Comparison of ENCODE assay signal across 7 mouse cellular contexts in genomic region chr10:51677548-51678250, GRCm38 (mm10). TPM values are rescaled to one million over a fixed set of nuclear protein-coding genes. Genes with fewer than 3 reads are reported as not detected.
DNase-seq lines count a peak whose midpoint lies in the region; ATAC-seq and TF ChIP-seq lines count a peak whose summit lies in the region.

Gene Rfx6 (plus strand): TSS chr10:51677756.

- no peak for TF ChIP-seq POLR2A in lung, adult 2 months (IDR thresholded peaks at IDR 0.05; ENCODE audit: borderline replicate concordance, extremely low read depth, low read depth, low read length)

- ATAC-seq in embryonic facial prominence, embryonic 12.5 days (ENCODE audit: insufficient number of reproducible peaks, insufficient read depth, low FRiP score, low TSS enrichment) = 0 out of 2 replicates have a peak, but pooled peaks have one; percentile 60
- ATAC-seq in intestine, embryonic 16.5 days = peak; percentile 90
- ATAC-seq in lung, postnatal 0 days = peak; percentile 62
- ATAC-seq in stomach, embryonic 14.5 days (ENCODE audit: insufficient number of reproducible peaks, insufficient read depth, low FRiP score, low read depth) = peak; percentile 87

- H3K9me3 ChIP-seq in embryonic facial prominence, embryonic 12.5 days = no peaks in the 10 kb centered on the region
- no peaks in the 10 kb centered on the region for H3K9me3 ChIP-seq in intestine, embryonic 16.5 days (ENCODE audit: control insufficient read depth, low read length)
- no peaks in the 10 kb centered on the region for H3K9me3 ChIP-seq in lung, postnatal 0 days (ENCODE audit: low read length)
- no peaks in the 10 kb centered on the region for H3K9me3 ChIP-seq in stomach, embryonic 14.5 days (ENCODE audit: control insufficient read depth, low read depth, low read length)

- H3K4me3 ChIP-seq in lung, adult 2 months (replicated peaks; ENCODE audit: extremely low read depth, low read depth, low read length) = no peak within 1 kb of the TSS
- H3K4me3 ChIP-seq in embryonic facial prominence, embryonic 12.5 days = peak within 1 kb of the TSS; percentile 43
- peak within 1 kb of the TSS; percentile 54 for H3K4me3 ChIP-seq in intestine, embryonic 16.5 days (ENCODE audit: low read length)
- peak within 1 kb of the TSS; percentile 25 for H3K4me3 ChIP-seq in lung, postnatal 0 days (ENCODE audit: low read depth, low read length)
- peak within 1 kb of the TSS; percentile 43 for H3K4me3 ChIP-seq in stomach, embryonic 14.5 days (ENCODE audit: low read depth, low read length)

- H3K4me2 ChIP-seq in embryonic facial prominence, embryonic 12.5 days (replicated peaks) = peak within 1 kb of the TSS; percentile 84
- peak within 1 kb of the TSS; percentile 92 for H3K4me2 ChIP-seq in intestine, embryonic 16.5 days (ENCODE audit: low read depth, low read length)
- H3K4me2 ChIP-seq in lung, postnatal 0 days (replicated peaks; ENCODE audit: low read depth, low read length) = peak within 1 kb of the TSS; percentile 61
- peak within 1 kb of the TSS; percentile 72 for H3K4me2 ChIP-seq in stomach, embryonic 14.5 days (replicated peaks; ENCODE audit: low read depth, low read length)

- peak; percentile 3 for DNase-seq in lung, adult 2 months
- no peak for DNase-seq in lung, postnatal 25 days (ENCODE audit: low spot score)
- DNase-seq in lung, postnatal 0 days (ENCODE audit: low spot score) = peak; percentile 28
- no peak for DNase-seq in B cell, adult 2 months

- no peaks in the 10 kb centered on the region for H3K4me1 ChIP-seq in lung, adult 2 months (ENCODE audit: control insufficient read depth, insufficient read depth, low read length)
- H3K4me1 ChIP-seq in embryonic facial prominence, embryonic 12.5 days = peaks cover 2% of the 10 kb centered on the region; the same call in 1 of the 2 replicates
- peaks cover 7% of the 10 kb centered on the region for H3K4me1 ChIP-seq in intestine, embryonic 16.5 days (ENCODE audit: control insufficient read depth, insufficient read depth, low read length)
- no peaks in the 10 kb centered on the region for H3K4me1 ChIP-seq in lung, postnatal 0 days (ENCODE audit: insufficient read depth, low read depth, low read length)
- no peaks in the 10 kb centered on the region for H3K4me1 ChIP-seq in stomach, embryonic 14.5 days (ENCODE audit: control insufficient read depth, insufficient read depth, low read length)

- H3K36me3 ChIP-seq in embryonic facial prominence, embryonic 12.5 days = no peaks in the 10 kb centered on the region
- no peaks in the 10 kb centered on the region for H3K36me3 ChIP-seq in intestine, embryonic 16.5 days (ENCODE audit: control insufficient read depth, insufficient read depth, low read length)
- H3K36me3 ChIP-seq in lung, postnatal 0 days (ENCODE audit: insufficient read depth, low read length) = no peaks in the 10 kb centered on the region
- no peaks in the 10 kb centered on the region for H3K36me3 ChIP-seq in stomach, embryonic 14.5 days (ENCODE audit: control insufficient read depth, insufficient read depth, low read length)

- no peak for TF ChIP-seq CTCF in lung, adult 2 months (IDR thresholded peaks at IDR 0.05; ENCODE audit: insufficient read depth, low read length)
- TF ChIP-seq CTCF in lung, postnatal 0 days (IDR thresholded peaks at IDR 0.05) = no peak

- TF ChIP-seq EP300 in lung, postnatal 0 days (IDR thresholded peaks at IDR 0.05) = no peak

- no peak within 1 kb of the TSS for H3K9ac ChIP-seq in embryonic facial prominence, embryonic 12.5 days
- peak within 1 kb of the TSS; percentile 56 for H3K9ac ChIP-seq in intestine, embryonic 16.5 days (ENCODE audit: low read depth, low read length)
- no peak within 1 kb of the TSS for H3K9ac ChIP-seq in lung, postnatal 0 days (replicated peaks; ENCODE audit: low read depth)
- 0 out of 2 replicates have a peak within 1 kb of the TSS, but pooled peaks have one; percentile 18 for H3K9ac ChIP-seq in stomach, embryonic 14.5 days (replicated peaks; ENCODE audit: low read depth, low read length)

- 3% methylated on average over 38 of the region's 38 CpGs for WGBS in lung, adult 2 months
- 1% methylated on average over 37 of the region's 38 CpGs for WGBS in embryonic facial prominence, embryonic 12.5 days
- under 1% methylated on average over 38 of the region's 38 CpGs for WGBS in intestine, embryonic 16.5 days
- 2% methylated on average over 35 of the region's 38 CpGs for WGBS in lung, postnatal 0 days
- under 1% methylated on average over 36 of the region's 38 CpGs for WGBS in stomach, embryonic 14.5 days

- no peak within 1 kb of the TSS for H3K27ac ChIP-seq in embryonic facial prominence, embryonic 12.5 days
- no peak within 1 kb of the TSS for H3K27ac ChIP-seq in intestine, embryonic 16.5 days (ENCODE audit: low read length)
- no peak within 1 kb of the TSS for H3K27ac ChIP-seq in lung, postnatal 0 days (ENCODE audit: low read length)
- H3K27ac ChIP-seq in stomach, embryonic 14.5 days (ENCODE audit: low read length) = no peak within 1 kb of the TSS

- peaks cover 25% of the 10 kb centered on the region for H3K27me3 ChIP-seq in embryonic facial prominence, embryonic 12.5 days
- peaks cover 13% of the 10 kb centered on the region; the same call in 1 of the 2 replicates for H3K27me3 ChIP-seq in intestine, embryonic 16.5 days (replicated peaks; ENCODE audit: control insufficient read depth, insufficient read depth, low read length)
- peaks cover 14% of the 10 kb centered on the region; the same call in 1 of the 2 replicates for H3K27me3 ChIP-seq in lung, postnatal 0 days (replicated peaks; ENCODE audit: insufficient read depth, low read length)
- H3K27me3 ChIP-seq in stomach, embryonic 14.5 days (ENCODE audit: control insufficient read depth, insufficient read depth, low read length) = 0 out of 2 replicates have a peak, but pooled peaks cover 4% of the 10 kb centered on the region

RNA-seq across cellular contexts. Expression of gene Rfx6, which starts in this region (rescaled TPM):
- polyA plus RNA-seq in lung, adult 2 months (2012; rRNA removed) = not detected in 2 replicates
- not detected in 2 replicates for polyA plus RNA-seq in embryonic facial prominence, embryonic 12.5 days (2016; fragmentation: Nextera tagmentation; extraction: Ambion mirVana)
- 1.7 and 1.8 TPM in 2 replicates for polyA plus RNA-seq in intestine, embryonic 16.5 days (2015; fragmentation: Nextera tagmentation; extraction: Ambion mirVana)
- not detected in 2 replicates for polyA plus RNA-seq in lung, postnatal 0 days (2015; fragmentation: Nextera tagmentation; extraction: Ambion mirVana)
- 1.2 and 2.3 TPM in 2 replicates for polyA plus RNA-seq in stomach, embryonic 14.5 days (2014; fragmentation: Nextera tagmentation; extraction: Ambion mirVana)

Comparison
In these comparisons a context has a peak if more than half of its experiments do, and no peak if none do; other contexts are left out.
1. Peak in DNase-seq in lung, adult 2 months; RNA of the gene not detected or under 1 TPM.
2. Peak in ATAC-seq, H3K4me3 ChIP-seq and H3K4me2 ChIP-seq in embryonic facial prominence, embryonic 12.5 days; RNA of the gene not detected or under 1 TPM.
3. Peak in DNase-seq, ATAC-seq, H3K4me3 ChIP-seq and H3K4me2 ChIP-seq in lung, postnatal 0 days; RNA of the gene not detected or under 1 TPM.
4. H3K9ac ChIP-seq: peak in intestine, embryonic 16.5 days (single experiment) and stomach, embryonic 14.5 days (single experiment); none in embryonic facial prominence, embryonic 12.5 days (single experiment) and lung, postnatal 0 days (single experiment).
5. Peak in every context shown above with its lines, with median percentiles within 50 percentile points of each other: ATAC-seq and H3K4me2 ChIP-seq.